Mouse (Mus musculus): ENCODE measurements at regions not wholly inside any gene's neighbourhood (a gene's known extent, or its start where the extent isn't known, plus 50 kb on each side); places are given as distances from the start of the nearest gene placed in this dataset.

GRCm38 (mm10) chr9:113435921-113436320 is 272.1 kb downstream of the Pdcd6ip start:
- no peak for ATAC-seq

GRCm38 (mm10) chr9:113433424-113433823 is 274.6 kb downstream of the Pdcd6ip start:
- no peak for ATAC-seq
- no peaks in the 10 kb centered on the region for H3K36me3 ChIP-seq (replicated peaks; ENCODE audit: insufficient read depth, low read length)
- H3K4me2 ChIP-seq (ENCODE audit: low read depth, low read length) = no peak overlapping the region
- H3K9ac ChIP-seq (replicated peaks) = no peak overlapping the region
- H3K27ac ChIP-seq (ENCODE audit: low read depth) = no peak overlapping the region
- TF ChIP-seq CTCF (IDR thresholded peaks at IDR 0.05; ENCODE audit: low read depth) = no peak
- no peak for TF ChIP-seq EP300 (IDR thresholded peaks at IDR 0.05; ENCODE audit: low read depth)
- no peaks in the 10 kb centered on the region for H3K4me1 ChIP-seq (ENCODE audit: insufficient read depth)
- no peak for DNase-seq
- H3K4me3 ChIP-seq (ENCODE audit: low read depth, low read length) = no peak overlapping the region
- H3K27me3 ChIP-seq (ENCODE audit: insufficient read depth, low read length) = no peaks in the 10 kb centered on the region
- 69% methylated on average over 4 of the region's 4 CpGs for WGBS (ENCODE audit: insufficient replicate concordance)
- H3K9me3 ChIP-seq (ENCODE audit: low read length) = no peaks in the 10 kb centered on the region

More at GRCm38 (mm10) chr9:113435921-113436320, 272.1 kb downstream of the Pdcd6ip start:
- TF ChIP-seq EP300 (IDR thresholded peaks at IDR 0.05; ENCODE audit: low read depth) = no peak
- peak; percentile 11; the same call in 1 of the 2 replicates for TF ChIP-seq CTCF (IDR thresholded peaks at IDR 0.05; ENCODE audit: low read depth)
- no peak overlapping the region for H3K27ac ChIP-seq (ENCODE audit: low read depth)
- H3K4me1 ChIP-seq (ENCODE audit: insufficient read depth) = no peaks in the 10 kb centered on the region
- DNase-seq = no peak
- no peak overlapping the region for H3K4me2 ChIP-seq (ENCODE audit: low read depth, low read length)
- H3K9me3 ChIP-seq (ENCODE audit: low read length) = no peaks in the 10 kb centered on the region
- H3K36me3 ChIP-seq (replicated peaks; ENCODE audit: insufficient read depth, low read length) = no peaks in the 10 kb centered on the region
- no peak overlapping the region for H3K4me3 ChIP-seq (ENCODE audit: low read depth, low read length)
- no peaks in the 10 kb centered on the region for H3K27me3 ChIP-seq (ENCODE audit: insufficient read depth, low read length)
- no peak overlapping the region for H3K9ac ChIP-seq (replicated peaks)

- Histone ChIP-seq H3K9me3 (ENCODE audit: low read length) (no peaks in the 10 kb centered on the region), H3K27me3 (ENCODE audit: insufficient read depth, low read length) (no peaks in the 10 kb centered on the region), H3K4me2 (ENCODE audit: low read depth, low read length) (no peak overlapping the region), H3K4me1 (ENCODE audit: insufficient read depth) (no peaks in the 10 kb centered on the region), H3K4me3 (ENCODE audit: low read depth, low read length) (no peak overlapping the region), H3K36me3 (replicated peaks; ENCODE audit: insufficient read depth, low read length) (no peaks in the 10 kb centered on the region), H3K27ac (ENCODE audit: low read depth) (no peak overlapping the region), H3K9ac (replicated peaks) (no peak overlapping the region)
- DNase-seq (no peak), ATAC-seq (no peak)
- WGBS (ENCODE audit: insufficient replicate concordance) = 71% methylated on average over 9 of the region's 9 CpGs
- no peak for TF ChIP-seq EP300 (IDR thresholded peaks at IDR 0.05; ENCODE audit: low read depth)
- no peak for TF ChIP-seq CTCF (IDR thresholded peaks at IDR 0.05; ENCODE audit: low read depth)
Observed at GRCm38 (mm10) chr9:113432601-113433179, 275.4 kb downstream of the Pdcd6ip start.

GRCm38 (mm10) chr9:113430411-113430810 is 277.6 kb downstream of the Pdcd6ip start:
- Histone ChIP-seq H3K36me3 (replicated peaks; ENCODE audit: insufficient read depth, low read length) (no peaks in the 10 kb centered on the region), H3K9me3 (ENCODE audit: low read length) (no peaks in the 10 kb centered on the region), H3K4me3 (ENCODE audit: low read depth, low read length) (no peak overlapping the region), H3K27ac (ENCODE audit: low read depth) (no peak overlapping the region), H3K4me2 (ENCODE audit: low read depth, low read length) (no peak overlapping the region), H3K4me1 (ENCODE audit: insufficient read depth) (no peaks in the 10 kb centered on the region), H3K9ac (replicated peaks) (no peak overlapping the region), H3K27me3 (ENCODE audit: insufficient read depth, low read length) (no peaks in the 10 kb centered on the region)
- no peak for ATAC-seq
- TF ChIP-seq CTCF (IDR thresholded peaks at IDR 0.05; ENCODE audit: low read depth) (no peak), EP300 (IDR thresholded peaks at IDR 0.05; ENCODE audit: low read depth) (no peak)
- DNase-seq = no peak
- 70% methylated on average over 4 of the region's 4 CpGs for WGBS (ENCODE audit: insufficient replicate concordance)

GRCm38 (mm10) chr9:113427281-113427680 is 280.8 kb downstream of the Pdcd6ip start:
- H3K9ac ChIP-seq (replicated peaks) = no peak overlapping the region
- H3K27ac ChIP-seq (ENCODE audit: low read depth) = no peak overlapping the region
- H3K36me3 ChIP-seq (replicated peaks; ENCODE audit: insufficient read depth, low read length) = no peaks in the 10 kb centered on the region
- H3K4me1 ChIP-seq (ENCODE audit: insufficient read depth) = no peaks in the 10 kb centered on the region
- no peaks in the 10 kb centered on the region for H3K9me3 ChIP-seq (ENCODE audit: low read length)
- no peak overlapping the region for H3K4me2 ChIP-seq (ENCODE audit: low read depth, low read length)
- ATAC-seq (no peak), DNase-seq (no peak)
- H3K4me3 ChIP-seq (ENCODE audit: low read depth, low read length) = no peak overlapping the region
- TF ChIP-seq EP300 (IDR thresholded peaks at IDR 0.05; ENCODE audit: low read depth) = no peak
- no peak for TF ChIP-seq CTCF (IDR thresholded peaks at IDR 0.05; ENCODE audit: low read depth)
- WGBS (ENCODE audit: insufficient replicate concordance) = 68% methylated on average over 4 of the region's 4 CpGs
- H3K27me3 ChIP-seq (ENCODE audit: insufficient read depth, low read length) = no peaks in the 10 kb centered on the region

GRCm38 (mm10) chr9:113426324-113426723 is 281.7 kb downstream of the Pdcd6ip start:
- Histone ChIP-seq H3K4me3 (ENCODE audit: low read depth, low read length) (no peak overlapping the region), H3K4me1 (ENCODE audit: insufficient read depth) (no peaks in the 10 kb centered on the region), H3K4me2 (ENCODE audit: low read depth, low read length) (no peak overlapping the region), H3K27me3 (ENCODE audit: insufficient read depth, low read length) (no peaks in the 10 kb centered on the region), H3K9me3 (ENCODE audit: low read length) (no peaks in the 10 kb centered on the region), H3K36me3 (replicated peaks; ENCODE audit: insufficient read depth, low read length) (no peaks in the 10 kb centered on the region), H3K27ac (ENCODE audit: low read depth) (no peak overlapping the region), H3K9ac (replicated peaks) (no peak overlapping the region)
- WGBS (ENCODE audit: insufficient replicate concordance) = 83% methylated on average over 15 of the region's 15 CpGs
- DNase-seq (no peak), ATAC-seq (no peak)
- TF ChIP-seq CTCF (IDR thresholded peaks at IDR 0.05; ENCODE audit: low read depth) = no peak
- no peak for TF ChIP-seq EP300 (IDR thresholded peaks at IDR 0.05; ENCODE audit: low read depth)

GRCm38 (mm10) chr9:113421645-113422044 is 286.4 kb downstream of the Pdcd6ip start:
- no peaks in the 10 kb centered on the region for H3K27me3 ChIP-seq (ENCODE audit: insufficient read depth, low read length)
- H3K4me1 ChIP-seq (ENCODE audit: insufficient read depth) = no peaks in the 10 kb centered on the region
- H3K27ac ChIP-seq (ENCODE audit: low read depth) = no peak overlapping the region
- DNase-seq (no peak), ATAC-seq (no peak)
- H3K36me3 ChIP-seq (replicated peaks; ENCODE audit: insufficient read depth, low read length) = no peaks in the 10 kb centered on the region
- no peak overlapping the region for H3K4me2 ChIP-seq (ENCODE audit: low read depth, low read length)
- H3K9ac ChIP-seq (replicated peaks) = no peak overlapping the region
- TF ChIP-seq EP300 (IDR thresholded peaks at IDR 0.05; ENCODE audit: low read depth) (no peak), CTCF (IDR thresholded peaks at IDR 0.05; ENCODE audit: low read depth) (peak; percentile 29; the same call in 1 of the 2 replicates)
- no peak overlapping the region for H3K4me3 ChIP-seq (ENCODE audit: low read depth, low read length)
- H3K9me3 ChIP-seq (ENCODE audit: low read length) = no peaks in the 10 kb centered on the region

Measured in liver, postnatal 0 days (tissue).